Mouse (Mus musculus): ENCODE results near the gene Fkbp11. TPM values are rescaled to one million over a fixed set of nuclear protein-coding genes. Genes with fewer than 3 reads are reported as not detected.

Gene Fkbp11
- polyA plus RNA-seq, 1 experiment = 4.7 TPM

- no peak for TF ChIP-seq CTCF (IDR thresholded peaks at IDR 0.05; ENCODE audit: borderline replicate concordance, extremely low read depth, insufficient read depth, insufficient read length)
- TF ChIP-seq POLR2A (IDR thresholded peaks at IDR 0.05; ENCODE audit: borderline replicate concordance, extremely low read depth, insufficient read depth, insufficient read length, poor library complexity, severe bottlenecking) = no peak
- DNase-seq (ENCODE audit: low read depth) = peak; percentile 87
Observed at GRCm38 (mm10) chr15:98691486-98692147, 36.4 kb downstream of the Fkbp11 start.

- no peak for DNase-seq (ENCODE audit: low read depth)
Observed at GRCm38 (mm10) chr15:98689682-98690081, 38.3 kb downstream of the Fkbp11 start.

GRCm38 (mm10) chr15:98685926-98686325, 42.1 kb downstream of the Fkbp11 start:
- no peak for DNase-seq (ENCODE audit: low read depth)
- peak; percentile 18; the same call in 1 of the 2 replicates for TF ChIP-seq CTCF (IDR thresholded peaks at IDR 0.05; ENCODE audit: borderline replicate concordance, extremely low read depth, insufficient read depth, insufficient read length)
- TF ChIP-seq POLR2A (IDR thresholded peaks at IDR 0.05; ENCODE audit: borderline replicate concordance, extremely low read depth, insufficient read depth, insufficient read length, poor library complexity, severe bottlenecking) = no peak

More at GRCm38 (mm10) chr15:98689682-98690081, 38.3 kb downstream of the Fkbp11 start:
- TF ChIP-seq POLR2A (IDR thresholded peaks at IDR 0.05; ENCODE audit: borderline replicate concordance, extremely low read depth, insufficient read depth, insufficient read length, poor library complexity, severe bottlenecking) (no peak), CTCF (IDR thresholded peaks at IDR 0.05; ENCODE audit: borderline replicate concordance, extremely low read depth, insufficient read depth, insufficient read length) (no peak)

- TF ChIP-seq CTCF (IDR thresholded peaks at IDR 0.05; ENCODE audit: borderline replicate concordance, extremely low read depth, insufficient read depth, insufficient read length) (no peak), POLR2A (IDR thresholded peaks at IDR 0.05; ENCODE audit: borderline replicate concordance, extremely low read depth, insufficient read depth, insufficient read length, poor library complexity, severe bottlenecking) (no peak)
- no peak for DNase-seq (ENCODE audit: low read depth)
Observed at GRCm38 (mm10) chr15:98683746-98684145, 44.3 kb downstream of the Fkbp11 start.

GRCm38 (mm10) chr15:98683177-98683576, 44.8 kb downstream of the Fkbp11 start:
- DNase-seq (ENCODE audit: low read depth) = no peak
- TF ChIP-seq CTCF (IDR thresholded peaks at IDR 0.05; ENCODE audit: borderline replicate concordance, extremely low read depth, insufficient read depth, insufficient read length) = no peak

- TF ChIP-seq POLR2A (IDR thresholded peaks at IDR 0.05; ENCODE audit: borderline replicate concordance, extremely low read depth, insufficient read depth, insufficient read length, poor library complexity, severe bottlenecking) = no peak
- TF ChIP-seq CTCF (IDR thresholded peaks at IDR 0.05; ENCODE audit: borderline replicate concordance, extremely low read depth, insufficient read depth, insufficient read length) = no peak
- DNase-seq (ENCODE audit: low read depth) = no peak
Observed at GRCm38 (mm10) chr15:98681633-98682032, 46.4 kb downstream of the Fkbp11 start.

GRCm38 (mm10) chr15:98680660-98681059, 47.3 kb downstream of the Fkbp11 start:
- no peak for DNase-seq (ENCODE audit: low read depth)
- TF ChIP-seq CTCF (IDR thresholded peaks at IDR 0.05; ENCODE audit: borderline replicate concordance, extremely low read depth, insufficient read depth, insufficient read length) (no peak), POLR2A (IDR thresholded peaks at IDR 0.05; ENCODE audit: borderline replicate concordance, extremely low read depth, insufficient read depth, insufficient read length, poor library complexity, severe bottlenecking) (no peak)

GRCm38 (mm10) chr15:98677977-98678376, 50.0 kb downstream of the Fkbp11 start:
- no peak for DNase-seq (ENCODE audit: low read depth)
- TF ChIP-seq POLR2A (IDR thresholded peaks at IDR 0.05; ENCODE audit: borderline replicate concordance, extremely low read depth, insufficient read depth, insufficient read length, poor library complexity, severe bottlenecking) = no peak
- no peak for TF ChIP-seq CTCF (IDR thresholded peaks at IDR 0.05; ENCODE audit: borderline replicate concordance, extremely low read depth, insufficient read depth, insufficient read length)

- TF ChIP-seq CTCF (IDR thresholded peaks at IDR 0.05; ENCODE audit: borderline replicate concordance, extremely low read depth, insufficient read depth, insufficient read length) (no peak), POLR2A (IDR thresholded peaks at IDR 0.05; ENCODE audit: borderline replicate concordance, extremely low read depth, insufficient read depth, insufficient read length, poor library complexity, severe bottlenecking) (peak; percentile 74; the same call in 1 of the 2 replicates)
- peak; percentile 98 for DNase-seq (ENCODE audit: low read depth)
Observed at GRCm38 (mm10) chr15:98676940-98677728, 50.9 kb downstream of the Fkbp11 start, which contains the start of gene Rnd1. Gene Rnd1, minus strand, starts transcription at chr15:98677461.

GRCm38 (mm10) chr15:98676471-98676870, 51.5 kb downstream of the Fkbp11 start:
- DNase-seq (ENCODE audit: low read depth) = peak; percentile 58
- TF ChIP-seq CTCF (IDR thresholded peaks at IDR 0.05; ENCODE audit: borderline replicate concordance, extremely low read depth, insufficient read depth, insufficient read length) (no peak), POLR2A (IDR thresholded peaks at IDR 0.05; ENCODE audit: borderline replicate concordance, extremely low read depth, insufficient read depth, insufficient read length, poor library complexity, severe bottlenecking) (no peak)

- TF ChIP-seq CTCF (IDR thresholded peaks at IDR 0.05; ENCODE audit: borderline replicate concordance, extremely low read depth, insufficient read depth, insufficient read length) (no peak), POLR2A (IDR thresholded peaks at IDR 0.05; ENCODE audit: borderline replicate concordance, extremely low read depth, insufficient read depth, insufficient read length, poor library complexity, severe bottlenecking) (no peak)
- peak; percentile 37 for DNase-seq (ENCODE audit: low read depth)
Observed at GRCm38 (mm10) chr15:98675634-98676250, 52.3 kb downstream of the Fkbp11 start.

All from brain, embryonic 14.5 days (tissue).